Mouse (Mus musculus): Measurements from ENCODE around the gene Fscn1.

- no peak for TF ChIP-seq CTCF (IDR thresholded peaks at IDR 0.05; ENCODE audit: low read depth)
- TF ChIP-seq EP300 (IDR thresholded peaks at IDR 0.05; ENCODE audit: low read depth), result no peak
Measured at GRCm38 (mm10) chr5:142964650-142965049, 4.5 kb downstream of the Fscn1 start.
